Mouse (Mus musculus): ENCODE measurements around the gene Crebbp.
"Not testable (repeated sequence)": the region's sequence is repeated elsewhere in the genome, so short reads cannot be mapped to it uniquely, and the experiment has no call there.

The Crebbp gene

GRCm38 (mm10) chr16:4213799-4214551 is at the start of gene Crebbp:
Crebbp (minus strand) TSS chr16:4213997.
- CTCF ChIA-PET: interaction anchor here in 1 of 4 experiments (0.7 kb wide), 1 partner anchor 322 kb away, joined by 10 read pairs; no protein-coding TSS in a partner anchor
- POLR2A ChIA-PET: interaction anchor here in 3 of 4 experiments (0.5 to 1.6 kb wide), 24 partner anchors 8 to 282 kb away, joined by 3 to 11 read pairs (median 4); partner anchors contain the start of genes Slx4 (in 1 of the 3) and Trap1 (in 1 of the 3)

- POLR2A ChIA-PET: interaction anchor here in 1 of 4 experiments (0.5 to 1.1 kb wide), 2 partner anchors 41 to 186 kb away, joined by 3 read pairs; partner anchors contain the start of gene Trap1
- CTCF ChIA-PET: no interaction called here
These were observed 49.7 kb upstream of the Crebbp start for GRCm38 (mm10) chr16:4263486-4263885.

GRCm38 (mm10) chr16:4257546-4257945 is 43.7 kb upstream of the Crebbp start:
- POLR2A ChIA-PET: interaction anchor here in 2 of 4 experiments (1.4 to 1.6 kb wide), 2 partner anchors 10 kb away, joined by 3 to 5 read pairs; no protein-coding TSS in a partner anchor
- CTCF ChIA-PET: no interaction called here

GRCm38 (mm10) chr16:4248791-4249190 is 35.0 kb upstream of the Crebbp start:
- CTCF ChIA-PET: no interaction called here
- POLR2A ChIA-PET: interaction anchor here in 2 of 4 experiments (0.5 to 1.7 kb wide), 3 partner anchors 9 to 260 kb away, joined by 3 to 4 read pairs (median 3); no protein-coding TSS in a partner anchor

- CTCF ChIA-PET: not testable (repeated sequence)
- POLR2A ChIA-PET: interaction anchor here in 2 of 4 experiments (0.6 to 0.8 kb wide), 3 partner anchors 31 to 284 kb away, joined by 3 to 4 read pairs (median 3); partner anchors contain the start of gene Crebbp (in 1 of the 2)
These were observed 31.4 kb upstream of the Crebbp start for GRCm38 (mm10) chr16:4245241-4245640.

GRCm38 (mm10) chr16:4236131-4236530 is 22.3 kb upstream of the Crebbp start:
- POLR2A ChIA-PET: interaction anchor here in 1 of 4 experiments (0.8 kb wide), 1 partner anchor 18 kb away, joined by 3 read pairs; no protein-coding TSS in a partner anchor
- CTCF ChIA-PET: interaction anchor here in 2 of 4 experiments (0.6 kb wide), 2 partner anchors 51 to 367 kb away, joined by 4 to 8 read pairs; no protein-coding TSS in a partner anchor

GRCm38 (mm10) chr16:4235587-4235986 is 21.8 kb upstream of the Crebbp start:
- POLR2A ChIA-PET: interaction anchor here in 2 of 4 experiments (0.6 to 1.0 kb wide), 4 partner anchors 19 to 444 kb away, joined by 3 read pairs; no protein-coding TSS in a partner anchor
- CTCF ChIA-PET: interaction anchor here in 3 of 4 experiments (0.6 to 0.7 kb wide), 3 partner anchors 41 to 524 kb away, joined by 3 to 8 read pairs (median 8); no protein-coding TSS in a partner anchor

GRCm38 (mm10) chr16:4225841-4226240 is 12.0 kb upstream of the Crebbp start:
- CTCF ChIA-PET: no interaction called here
- POLR2A ChIA-PET: no interaction called here

- CTCF ChIA-PET: interaction anchor here in 1 of 4 experiments (0.7 kb wide), 1 partner anchor 321 kb away, joined by 10 read pairs; no protein-coding TSS in a partner anchor
These were observed 939 bp upstream of the Crebbp start for GRCm38 (mm10) chr16:4214631-4215240.

GRCm38 (mm10) chr16:4212963-4213798 is 616 bp downstream of the Crebbp start:
- POLR2A ChIA-PET: interaction anchor here (0.6 to 2.0 kb wide), 19 partner anchors 8 to 322 kb away, joined by 3 to 15 read pairs (median 4); no protein-coding TSS in a partner anchor
- CTCF ChIA-PET: interaction anchor here in 2 of 4 experiments (0.7 to 1.3 kb wide), 2 partner anchors 454 to 802 kb away, joined by 3 read pairs; no protein-coding TSS in a partner anchor

More at GRCm38 (mm10) chr16:4214631-4215240, 939 bp upstream of the Crebbp start:
- POLR2A ChIA-PET: interaction anchor here in 2 of 4 experiments (0.6 to 1.6 kb wide), 20 partner anchors 8 to 281 kb away, joined by 3 to 11 read pairs (median 4); partner anchors contain the start of genes Slx4 (in 1 of the 2) and Trap1 (in 1 of the 2)

GRCm38 (mm10) chr16:4212167-4212962 is 1.4 kb downstream of the Crebbp start:
- POLR2A ChIA-PET: interaction anchor here (0.6 to 2.0 kb wide), 39 partner anchors 9 to 431 kb away, joined by 3 to 15 read pairs (median 4); partner anchors contain the start of gene Srl (in 1 of the 4)
- CTCF ChIA-PET: interaction anchor here in 3 of 4 experiments (0.7 to 1.3 kb wide), 4 partner anchors 14 to 803 kb away, joined by 3 to 7 read pairs (median 3); no protein-coding TSS in a partner anchor

GRCm38 (mm10) chr16:4210290-4210689 is 3.5 kb downstream of the Crebbp start:
- POLR2A ChIA-PET: interaction anchor here in 1 of 4 experiments (1.1 to 2.1 kb wide), 2 partner anchors 14 to 82 kb away, joined by 4 to 7 read pairs; no protein-coding TSS in a partner anchor
- CTCF ChIA-PET: no interaction called here

- CTCF ChIA-PET: interaction anchor here in 1 of 4 experiments (1.4 kb wide), 1 partner anchor 65 kb away, joined by 4 read pairs; no protein-coding TSS in a partner anchor
- POLR2A ChIA-PET: interaction anchor here in 2 of 4 experiments (0.7 to 2.4 kb wide), 3 partner anchors 8 to 11 kb away, joined by 4 to 8 read pairs (median 4); no protein-coding TSS in a partner anchor
These were observed 10.2 kb downstream of the Crebbp start for GRCm38 (mm10) chr16:4203592-4203991.

- CTCF ChIA-PET: interaction anchor here in 2 of 4 experiments (0.6 to 1.2 kb wide), 4 partner anchors 68 to 467 kb away, joined by 3 to 4 read pairs (median 3); no protein-coding TSS in a partner anchor
- POLR2A ChIA-PET: interaction anchor here in 2 of 4 experiments (0.7 to 2.5 kb wide), 10 partner anchors 9 to 124 kb away, joined by 3 to 15 read pairs (median 4); partner anchors contain the start of genes Crebbp (in 1 of the 2) and Trap1 (in 1 of the 2)
These were observed 13.8 kb downstream of the Crebbp start for GRCm38 (mm10) chr16:4199995-4200394.

GRCm38 (mm10) chr16:4199566-4199965 is 14.2 kb downstream of the Crebbp start:
- CTCF ChIA-PET: interaction anchor here in 2 of 4 experiments (0.6 to 1.2 kb wide), 4 partner anchors 68 to 467 kb away, joined by 3 to 4 read pairs (median 3); no protein-coding TSS in a partner anchor
- POLR2A ChIA-PET: interaction anchor here in 3 of 4 experiments (0.7 to 2.5 kb wide), 12 partner anchors 9 to 124 kb away, joined by 3 to 15 read pairs (median 3); partner anchors contain the start of genes Crebbp (in 1 of the 3) and Trap1 (in 1 of the 3)

GRCm38 (mm10) chr16:4198004-4198403 is 15.8 kb downstream of the Crebbp start:
- ChIA-PET CTCF (interaction anchor here in 1 of 4 experiments (1.0 kb wide), 1 partner anchor 342 kb away, joined by 3 read pairs; no protein-coding TSS in a partner anchor), POLR2A (interaction anchor here in 1 of 4 experiments (1.0 to 2.5 kb wide), 6 partner anchors 9 to 120 kb away, joined by 3 to 15 read pairs (median 4); partner anchors contain the start of gene Trap1)

Measured in embryonic stem cell, embryonic (primary cell).